Mouse (Mus musculus) megakaryocyte-erythroid progenitor cell, adult 5 weeks (primary cell): ENCODE results near the gene Pipox. TPM values are rescaled to one million over a fixed set of nuclear protein-coding genes. Genes with fewer than 3 reads are reported as not detected.

Experiments used
- polyA plus RNA-seq: library from polyadenylated mRNA; stranded (reverse); fragments of >175 nt; gene quantifications from 2 replicates; pipeline ENCODE4 v1.2.3, GENCODE M21; 2012

The Pipox gene
- 0.03 and 0.04 TPM in 2 replicates for polyA plus RNA-seq

GRCm38 (mm10) chr11:77893787-77894718, at the start of gene Pipox:
Gene Pipox, minus strand, starts transcription at chr11:77894096.

GRCm38 (mm10) chr11:77930751-77931540, 37.0 kb upstream of the Pipox start, which contains the start of gene Sez6:
Gene Sez6, plus strand, starts transcription at chr11:77930800.

Other genes with a start within 250 kb of the Pipox start
- gene Nufip2, start 207.9 kb downstream of the Pipox start, polyA plus RNA-seq = 45.5 and 58.3 TPM in 2 replicates
- not detected in 2 replicates for gene Cryba1, start 168.8 kb downstream of the Pipox start, polyA plus RNA-seq
- 64.5 and 95.7 TPM in 2 replicates for gene Myo18a, start 130.8 kb downstream of the Pipox start, polyA plus RNA-seq
- gene Gm10277, start 106.3 kb downstream of the Pipox start, polyA plus RNA-seq = 0.03 TPM in 2 replicates
- not detected in 2 replicates for gene Sez6, start 36.7 kb upstream of the Pipox start, polyA plus RNA-seq
- gene Phf12, start 88.7 kb upstream of the Pipox start, polyA plus RNA-seq = 194 and 232 TPM in 2 replicates
- gene Dhrs13, start 138.2 kb upstream of the Pipox start, polyA plus RNA-seq = 7.4 and 8.4 TPM in 2 replicates
- 55.6 and 72.3 TPM in 2 replicates for gene Flot2, start 143.8 kb upstream of the Pipox start, polyA plus RNA-seq
- gene Eral1, start 186.3 kb upstream of the Pipox start, polyA plus RNA-seq = 3.4 TPM in 2 replicates
- gene Fam222b, start 200.6 kb upstream of the Pipox start, polyA plus RNA-seq = 24.6 and 33.3 TPM in 2 replicates